Mouse (Mus musculus): ENCODE measurements around the gene Smad3. TPM values are rescaled to one million over a fixed set of nuclear protein-coding genes. Genes with fewer than 3 reads are reported as not detected.

Gene Smad3
- polyA plus RNA-seq (2012; rRNA removed): 33.5 and 37.0 TPM in 2 replicates

GRCm38 (mm10) chr9:63757865-63758440 lies at the start of gene Smad3:
TSS of gene Smad3 (minus strand) at chr9:63757994.
- TF ChIP-seq POLR2A (IDR thresholded peaks at IDR 0.05; ENCODE audit: low read depth, low read length) (peak; percentile 90), CTCF (conservative IDR thresholded peaks at IDR 0.05; ENCODE audit: insufficient read depth, insufficient read length, low read depth, low read length) (no peak)
- WGBS: under 1% methylated on average over 59 of the region's 59 CpGs
- Histone ChIP-seq H3K27ac (ENCODE audit: insufficient read depth, low read depth, low read length) (peak within 1 kb of the TSS; percentile 94), H3K4me1 (ENCODE audit: control insufficient read depth, insufficient read depth, low read length) (peaks cover 35% of the 10 kb centered on the region), H3K27me3 (replicated peaks; ENCODE audit: control insufficient read depth, insufficient read depth, low read length) (no peaks in the 10 kb centered on the region), H3K36me3 (ENCODE audit: control insufficient read depth, insufficient read depth, low read length) (no peaks in the 10 kb centered on the region), H3K4me3 (ENCODE audit: insufficient read depth, low read depth, low read length) (peak within 1 kb of the TSS; percentile 82)
- DNase-seq: peak; percentile 98

- Histone ChIP-seq H3K4me1 (ENCODE audit: control insufficient read depth, insufficient read depth, low read length) (peaks cover 8% of the 10 kb centered on the region; the same call in 1 of the 2 replicates), H3K27me3 (replicated peaks; ENCODE audit: control insufficient read depth, insufficient read depth, low read length) (no peaks in the 10 kb centered on the region), H3K4me3 (ENCODE audit: insufficient read depth, low read depth, low read length) (no peak overlapping the region), H3K36me3 (ENCODE audit: control insufficient read depth, insufficient read depth, low read length) (no peaks in the 10 kb centered on the region), H3K27ac (ENCODE audit: insufficient read depth, low read depth, low read length) (no peak overlapping the region)
- no peak for TF ChIP-seq CTCF (conservative IDR thresholded peaks at IDR 0.05; ENCODE audit: insufficient read depth, insufficient read length, low read depth, low read length)
- TF ChIP-seq POLR2A (IDR thresholded peaks at IDR 0.05; ENCODE audit: low read depth, low read length): no peak
- WGBS: 88% methylated on average over 3 of the region's 3 CpGs
- no peak for DNase-seq
These were observed 47.1 kb upstream of the Smad3 start for GRCm38 (mm10) chr9:63804847-63805246.

DNA sequence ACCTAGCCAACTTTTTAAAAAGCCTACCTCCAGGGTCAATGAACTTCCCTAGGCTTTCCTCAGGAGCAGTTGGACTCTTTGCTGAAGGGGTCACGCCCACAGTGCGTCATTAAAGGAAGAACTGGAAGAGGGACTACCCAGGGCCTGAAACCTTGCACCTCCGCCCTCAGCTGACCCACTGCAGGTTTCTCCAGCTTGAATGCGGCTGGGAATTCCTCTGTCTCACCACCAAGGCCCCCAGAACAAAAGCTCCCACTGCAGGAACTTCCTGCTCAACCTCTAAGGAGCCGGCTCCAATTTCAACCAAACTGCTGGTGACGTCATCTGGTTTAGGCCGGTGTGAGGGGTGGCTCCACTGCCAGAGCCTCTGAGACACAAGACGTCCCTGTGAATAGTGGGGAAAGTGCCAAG lies 45.4 kb upstream of the Smad3 start:
- DNase-seq: peak; percentile 60
- no peaks in the 10 kb centered on the region for H3K27me3 ChIP-seq (replicated peaks; ENCODE audit: control insufficient read depth, insufficient read depth, low read length)
- no peak for TF ChIP-seq POLR2A (IDR thresholded peaks at IDR 0.05; ENCODE audit: low read depth, low read length)
- TF ChIP-seq CTCF (conservative IDR thresholded peaks at IDR 0.05; ENCODE audit: insufficient read depth, insufficient read length, low read depth, low read length): no peak
- 12% methylated on average over 8 of the region's 8 CpGs for WGBS
- no peak overlapping the region for H3K4me3 ChIP-seq (ENCODE audit: insufficient read depth, low read depth, low read length)
- H3K4me1 ChIP-seq (ENCODE audit: control insufficient read depth, insufficient read depth, low read length): peaks cover 8% of the 10 kb centered on the region; the same call in 1 of the 2 replicates
- H3K27ac ChIP-seq (ENCODE audit: insufficient read depth, low read depth, low read length): no peak overlapping the region
- no peaks in the 10 kb centered on the region for H3K36me3 ChIP-seq (ENCODE audit: control insufficient read depth, insufficient read depth, low read length)

- H3K27ac ChIP-seq (ENCODE audit: insufficient read depth, low read depth, low read length): no peak overlapping the region
- TF ChIP-seq POLR2A (IDR thresholded peaks at IDR 0.05; ENCODE audit: low read depth, low read length): no peak
- TF ChIP-seq CTCF (conservative IDR thresholded peaks at IDR 0.05; ENCODE audit: insufficient read depth, insufficient read length, low read depth, low read length): no peak
- no peak for DNase-seq
- no peaks in the 10 kb centered on the region for H3K36me3 ChIP-seq (ENCODE audit: control insufficient read depth, insufficient read depth, low read length)
- H3K4me3 ChIP-seq (ENCODE audit: insufficient read depth, low read depth, low read length): no peak overlapping the region
- peaks cover 8% of the 10 kb centered on the region; the same call in 1 of the 2 replicates for H3K4me1 ChIP-seq (ENCODE audit: control insufficient read depth, insufficient read depth, low read length)
- H3K27me3 ChIP-seq (replicated peaks; ENCODE audit: control insufficient read depth, insufficient read depth, low read length): no peaks in the 10 kb centered on the region
- whole genome bisulfite sequencing: 85% methylated on average over 7 of the region's 7 CpGs
These were observed 44.7 kb upstream of the Smad3 start for GRCm38 (mm10) chr9:63802504-63802903.

- 79% methylated on average over 5 of the region's 5 CpGs for WGBS
- no peaks in the 10 kb centered on the region for H3K36me3 ChIP-seq (ENCODE audit: control insufficient read depth, insufficient read depth, low read length)
- no peak overlapping the region for H3K4me3 ChIP-seq (ENCODE audit: insufficient read depth, low read depth, low read length)
- H3K4me1 ChIP-seq (ENCODE audit: control insufficient read depth, insufficient read depth, low read length): peaks cover 8% of the 10 kb centered on the region; the same call in 1 of the 2 replicates
- no peaks in the 10 kb centered on the region for H3K27me3 ChIP-seq (replicated peaks; ENCODE audit: control insufficient read depth, insufficient read depth, low read length)
- H3K27ac ChIP-seq (ENCODE audit: insufficient read depth, low read depth, low read length): no peak overlapping the region
- DNase-seq: no peak
- TF ChIP-seq POLR2A (IDR thresholded peaks at IDR 0.05; ENCODE audit: low read depth, low read length) (no peak), CTCF (conservative IDR thresholded peaks at IDR 0.05; ENCODE audit: insufficient read depth, insufficient read length, low read depth, low read length) (no peak)
These were observed 44.3 kb upstream of the Smad3 start for GRCm38 (mm10) chr9:63802080-63802479.

DNA sequence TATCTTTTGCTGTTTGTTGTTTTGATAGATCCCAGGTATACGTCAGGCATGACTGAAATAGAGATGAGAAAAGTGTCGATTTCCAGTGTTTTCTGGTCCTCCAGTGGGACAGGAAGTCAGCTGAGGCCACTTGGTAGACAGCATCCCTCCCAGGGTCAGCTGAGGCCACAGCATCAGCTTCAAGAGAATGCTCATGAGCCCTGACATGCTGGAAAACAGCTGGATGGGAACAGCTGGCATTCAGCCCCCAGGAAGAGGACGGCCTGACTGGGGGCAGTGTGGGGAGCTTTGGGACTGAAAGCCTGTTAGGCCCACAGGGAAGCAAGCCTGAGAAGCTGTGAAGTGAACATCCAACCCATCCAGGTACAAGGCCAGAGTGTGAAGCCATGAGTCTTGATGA lies 38.6 kb upstream of the Smad3 start:
- peak; percentile 32 for DNase-seq
- H3K4me1 ChIP-seq (ENCODE audit: control insufficient read depth, insufficient read depth, low read length): no peaks in the 10 kb centered on the region; the same call in 1 of the 2 replicates
- no peaks in the 10 kb centered on the region for H3K36me3 ChIP-seq (ENCODE audit: control insufficient read depth, insufficient read depth, low read length)
- TF ChIP-seq POLR2A (IDR thresholded peaks at IDR 0.05; ENCODE audit: low read depth, low read length) (no peak), CTCF (conservative IDR thresholded peaks at IDR 0.05; ENCODE audit: insufficient read depth, insufficient read length, low read depth, low read length) (no peak)
- H3K4me3 ChIP-seq (ENCODE audit: insufficient read depth, low read depth, low read length): no peak overlapping the region
- 56% methylated on average over 3 of the region's 3 CpGs for WGBS
- no peaks in the 10 kb centered on the region for H3K27me3 ChIP-seq (replicated peaks; ENCODE audit: control insufficient read depth, insufficient read depth, low read length)
- H3K27ac ChIP-seq (ENCODE audit: insufficient read depth, low read depth, low read length): no peak overlapping the region

DNA sequence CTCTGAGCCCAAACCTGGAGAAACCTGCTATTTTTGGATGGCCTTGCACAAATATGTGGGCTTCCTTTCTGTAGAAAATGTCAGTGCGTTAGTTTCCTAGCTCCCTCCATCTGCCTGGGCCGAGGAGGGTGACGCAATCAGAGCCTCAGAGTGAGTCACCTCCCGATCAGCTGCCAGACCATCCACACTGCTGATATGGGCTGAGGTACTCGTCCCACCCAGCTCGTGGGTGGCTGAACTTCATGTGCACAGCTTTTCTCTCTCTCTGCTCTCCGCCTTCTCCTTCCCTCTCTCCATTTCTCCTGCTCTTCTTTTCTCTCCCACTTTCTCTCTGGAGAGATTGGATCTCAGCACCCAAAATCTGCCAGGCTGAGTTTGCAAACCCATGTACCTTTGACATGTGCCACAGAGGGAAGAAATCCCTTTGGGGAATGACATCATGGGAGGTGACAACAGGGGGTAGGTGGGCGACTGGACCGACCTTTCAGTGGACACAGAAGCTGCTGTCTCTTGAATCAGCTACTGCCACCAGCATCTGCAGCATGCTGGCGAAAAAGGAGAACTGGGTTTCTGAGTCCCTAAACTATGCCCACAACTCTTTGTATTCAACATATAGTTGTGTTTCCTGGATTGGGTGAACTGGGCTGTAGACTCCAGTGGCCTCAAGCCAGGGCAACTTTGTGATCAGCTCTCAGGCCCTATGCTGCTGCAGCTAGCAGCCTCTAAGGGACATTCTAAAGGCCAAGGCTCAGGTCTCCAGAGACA lies 36.1 kb upstream of the Smad3 start:
- Histone ChIP-seq H3K4me1 (ENCODE audit: control insufficient read depth, insufficient read depth, low read length) (no peaks in the 10 kb centered on the region; the same call in 1 of the 2 replicates), H3K4me3 (ENCODE audit: insufficient read depth, low read depth, low read length) (no peak overlapping the region), H3K27me3 (replicated peaks; ENCODE audit: control insufficient read depth, insufficient read depth, low read length) (no peaks in the 10 kb centered on the region), H3K27ac (ENCODE audit: insufficient read depth, low read depth, low read length) (no peak overlapping the region), H3K36me3 (ENCODE audit: control insufficient read depth, insufficient read depth, low read length) (no peaks in the 10 kb centered on the region)
- no peak for TF ChIP-seq POLR2A (IDR thresholded peaks at IDR 0.05; ENCODE audit: low read depth, low read length)
- no peak for TF ChIP-seq CTCF (conservative IDR thresholded peaks at IDR 0.05; ENCODE audit: insufficient read depth, insufficient read length, low read depth, low read length)
- WGBS: 76% methylated on average over 10 of the region's 10 CpGs
- no peak for DNase-seq
